Mouse (Mus musculus): ENCODE results near the gene Raf1.

The Raf1 gene

DNA sequence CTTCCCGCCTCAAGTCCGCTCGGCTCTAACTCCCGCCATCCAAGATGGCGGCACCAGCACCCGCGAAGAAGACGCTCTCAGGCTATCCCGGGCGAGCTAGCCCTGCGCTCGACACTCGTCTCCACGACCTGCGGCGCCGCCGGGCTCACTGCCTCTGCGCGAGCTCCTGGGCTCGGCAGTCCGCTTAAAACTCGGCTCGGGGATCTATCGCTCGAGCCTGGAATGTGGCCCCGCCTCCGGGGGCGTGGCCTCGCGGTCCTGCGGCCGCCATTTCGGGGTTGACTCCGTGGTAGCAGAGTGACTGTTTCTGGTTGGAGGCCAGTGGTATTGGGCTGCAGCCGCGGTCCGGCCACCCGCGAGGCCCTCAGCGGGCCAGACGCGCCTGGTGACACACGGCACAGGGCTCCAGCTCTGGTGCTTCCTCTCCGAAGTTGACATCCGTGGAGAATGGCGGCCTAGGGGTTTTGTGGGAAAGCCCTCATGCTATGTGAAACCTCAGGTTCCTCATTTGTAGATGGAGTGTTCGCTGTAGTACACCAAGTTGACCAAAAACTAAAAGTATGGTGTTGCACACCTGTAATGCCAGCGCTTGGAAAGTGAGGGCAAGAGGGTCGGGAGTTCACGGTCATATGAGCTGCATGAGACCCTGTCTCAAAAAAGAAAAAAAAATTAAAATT, at the start of gene Raf1:
Gene Raf1, minus strand, starts transcription at position 184 of the 677 bp plus-strand sequence.
- DNase-seq (ENCODE audit: inconsistent age in 2 of 2, low spot score in 1 of 2) = peak; percentile 99

DNA sequence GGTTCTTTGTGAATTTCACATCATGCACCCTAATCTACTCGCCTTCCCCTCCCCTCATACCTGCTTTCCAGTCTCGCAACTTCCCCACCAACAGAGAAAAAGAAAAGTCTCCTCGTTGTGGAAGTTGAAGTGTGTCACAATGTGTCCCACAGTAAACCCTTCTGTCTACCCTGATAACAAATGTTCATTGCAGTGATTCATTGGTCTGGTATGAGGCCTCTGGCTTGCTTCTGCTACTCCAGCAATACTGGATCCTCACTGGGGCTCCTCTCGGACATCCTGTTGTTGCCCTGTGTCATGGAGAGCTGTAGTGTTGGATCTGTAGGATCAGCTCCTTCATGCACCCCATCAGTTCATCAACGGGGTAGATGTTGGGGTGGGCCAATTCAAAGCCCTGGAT, 45.8 kb upstream of the Raf1 start:
- peak; percentile 36 to 80 for DNase-seq (ENCODE audit: inconsistent age in 2 of 2, low spot score in 1 of 2)

DNA sequence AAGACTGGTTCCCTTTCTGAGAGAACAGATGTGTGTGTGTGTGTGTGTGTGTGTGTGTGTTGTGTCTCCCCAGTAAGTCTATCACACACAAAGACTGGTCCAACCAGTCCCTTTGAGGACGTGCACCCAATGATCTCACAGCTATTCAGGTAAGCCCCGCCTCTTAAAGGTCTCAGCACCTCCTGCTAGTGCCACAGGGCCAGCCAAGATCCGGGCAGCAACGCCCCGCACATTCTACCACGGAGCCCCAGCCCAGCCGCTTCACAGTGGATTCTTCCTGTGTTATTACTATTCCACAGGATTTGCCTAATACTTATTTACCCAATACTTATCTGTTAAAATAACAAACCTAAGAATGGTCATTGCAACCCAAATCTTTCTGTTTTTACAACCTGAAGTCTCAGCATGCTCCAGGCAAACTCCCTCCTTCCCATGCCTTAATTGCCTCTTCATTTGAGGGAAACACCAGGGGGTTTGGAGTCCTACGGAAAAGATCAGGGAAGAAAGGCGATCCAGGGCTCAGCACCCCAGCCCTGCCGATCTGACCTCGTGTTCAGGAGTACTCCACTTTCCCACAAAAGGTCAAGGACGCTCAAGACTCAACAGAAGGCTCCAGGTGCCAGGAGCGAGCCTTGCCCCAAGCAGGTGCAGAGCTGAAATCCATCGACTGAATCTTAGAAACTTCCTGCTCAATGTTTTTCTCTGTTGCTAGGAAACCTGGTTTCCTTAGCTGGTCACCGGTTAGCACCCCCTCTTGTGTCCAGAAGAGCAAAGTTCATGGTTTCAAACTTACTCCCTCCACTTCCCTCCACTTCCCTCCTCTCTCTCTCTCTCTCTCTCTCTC, 41.5 kb upstream of the Raf1 start:
- DNase-seq (ENCODE audit: inconsistent age in 2 of 2, low spot score in 1 of 2) = peak; percentile 62 to 77

DNA sequence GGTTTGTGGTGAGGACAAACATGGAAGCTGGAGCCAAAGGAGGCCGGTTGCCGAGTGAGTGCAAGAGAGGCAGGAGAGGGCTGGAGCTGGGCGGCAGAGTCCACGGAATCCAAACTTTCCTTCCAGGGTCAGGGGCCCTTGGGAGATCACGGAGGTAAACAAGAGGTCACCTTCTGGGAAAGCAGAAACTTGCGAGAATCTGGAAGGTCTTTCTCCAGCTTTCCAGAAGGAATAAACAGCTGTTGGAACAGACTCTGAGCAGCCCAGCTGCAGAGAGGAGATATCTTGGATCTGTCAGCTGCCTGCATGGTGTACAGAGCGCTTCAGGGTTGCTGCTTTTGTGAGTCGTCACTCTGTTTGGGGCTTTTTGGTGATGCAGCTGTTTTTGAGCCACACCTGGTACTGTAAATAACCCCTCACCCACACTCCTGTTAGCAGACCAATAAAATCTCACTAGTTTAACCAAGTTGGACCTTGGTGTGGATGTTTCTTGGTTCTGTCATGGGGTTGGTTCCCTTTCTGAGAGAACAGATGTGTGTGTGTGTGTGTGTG, 40.7 kb upstream of the Raf1 start:
- peak in 1 of 2 experiments; percentile 43 for DNase-seq (ENCODE audit: inconsistent age in 2 of 2, low spot score in 1 of 2)

DNA sequence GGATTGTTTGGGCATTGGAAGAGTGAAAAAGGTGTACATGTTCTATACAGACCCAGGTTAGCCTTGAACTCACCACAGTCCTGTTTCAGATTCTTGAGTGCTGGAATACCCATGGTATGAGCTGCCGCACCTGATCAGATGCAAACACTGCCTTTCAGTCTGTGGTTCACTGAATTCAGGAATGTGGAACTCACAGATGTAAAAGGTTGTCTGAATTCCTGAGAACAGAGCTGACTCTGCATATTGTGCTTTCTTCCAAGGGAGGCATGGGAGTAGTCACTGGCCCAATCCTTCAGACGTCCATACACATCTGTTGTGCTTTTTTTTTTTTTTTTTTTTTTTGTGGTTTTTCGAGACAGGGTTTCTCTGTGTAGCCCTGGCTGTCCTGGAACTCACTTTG, 34.8 kb upstream of the Raf1 start:
- no peak for DNase-seq (ENCODE audit: inconsistent age in 2 of 2, low spot score in 1 of 2)

DNA sequence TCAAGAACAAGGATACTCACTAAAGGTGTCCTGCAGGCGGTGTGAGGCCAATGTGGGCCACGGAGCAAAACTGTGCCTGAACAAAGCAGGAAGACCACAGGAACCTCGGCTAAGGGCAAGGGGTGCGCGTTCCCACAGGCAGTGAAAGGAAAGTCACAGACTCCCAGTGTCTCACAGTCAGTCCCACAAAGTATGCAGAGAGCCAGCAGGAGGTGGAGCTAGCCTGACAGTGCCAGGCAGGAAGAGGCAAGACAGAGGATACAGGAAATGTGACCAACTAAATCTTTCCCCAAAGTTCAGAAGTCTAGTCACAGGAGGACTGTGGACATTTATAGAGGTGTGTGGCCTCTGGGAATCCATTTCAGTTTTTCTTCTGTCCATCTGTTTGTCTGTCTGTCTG, 26.5 kb upstream of the Raf1 start:
- DNase-seq (ENCODE audit: inconsistent age in 2 of 2, low spot score in 1 of 2) = no peak

DNA sequence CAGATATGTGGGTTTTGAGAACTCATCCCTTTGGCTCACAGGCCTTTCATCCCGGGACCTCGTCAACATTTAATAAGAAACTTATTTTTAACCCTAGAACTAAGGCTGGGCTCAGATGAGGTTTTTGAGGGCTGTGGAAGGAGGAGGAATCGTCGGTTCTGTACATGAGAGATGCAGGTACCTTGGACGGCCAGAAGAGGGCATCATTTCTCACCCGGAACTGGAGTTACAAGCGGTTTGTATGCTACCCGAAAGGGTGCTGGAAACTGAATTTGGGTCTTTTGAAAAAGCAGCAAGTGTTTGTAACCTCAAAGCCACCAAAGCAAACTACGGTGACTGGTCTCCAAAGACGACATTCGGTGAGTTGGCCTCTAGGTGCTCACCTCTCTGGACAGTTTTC, 24.9 kb upstream of the Raf1 start:
- DNase-seq (ENCODE audit: inconsistent age in 2 of 2, low spot score in 1 of 2) = no peak

DNA sequence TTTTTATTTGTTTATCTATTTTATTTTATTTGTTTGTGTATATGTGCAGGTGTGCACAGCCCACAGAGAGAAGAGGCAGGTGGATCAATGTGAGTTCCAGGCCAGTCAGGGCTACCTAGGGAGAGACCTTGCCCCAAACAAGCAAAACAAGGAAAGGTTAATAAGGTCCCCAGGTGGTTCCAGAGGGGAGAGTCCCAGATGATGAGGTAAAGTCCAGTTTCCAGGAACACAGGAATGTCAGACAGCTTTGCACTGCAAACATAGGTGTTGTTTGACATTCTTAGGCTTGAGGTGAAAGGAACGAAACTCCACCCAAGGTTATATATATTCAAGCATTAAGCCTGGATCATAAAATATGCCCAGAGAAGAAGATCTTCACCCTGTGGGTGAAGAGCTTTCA, 24.3 kb upstream of the Raf1 start:
- no peak for DNase-seq (ENCODE audit: inconsistent age in 2 of 2, low spot score in 1 of 2)

DNA sequence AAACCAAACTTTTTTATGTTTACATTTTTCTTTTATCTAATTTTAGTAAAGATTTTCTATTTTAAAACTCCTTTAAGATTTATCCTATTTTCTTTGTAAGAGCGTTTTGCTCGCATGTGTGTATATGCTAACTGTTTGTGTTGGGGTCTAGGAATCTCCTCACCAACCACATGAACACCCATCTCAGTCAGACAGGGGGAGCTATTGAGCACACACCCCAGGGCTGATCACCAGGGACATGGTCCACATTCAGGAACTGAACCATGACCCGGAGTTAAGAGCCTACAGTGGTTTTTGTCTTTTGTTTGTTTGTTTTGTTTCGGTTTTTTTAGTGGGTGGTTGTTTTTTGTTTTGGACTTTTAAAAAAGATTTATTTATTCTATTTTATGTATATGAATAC, 22.3 kb upstream of the Raf1 start:
- DNase-seq (ENCODE audit: inconsistent age in 2 of 2, low spot score in 1 of 2) = no peak

DNA sequence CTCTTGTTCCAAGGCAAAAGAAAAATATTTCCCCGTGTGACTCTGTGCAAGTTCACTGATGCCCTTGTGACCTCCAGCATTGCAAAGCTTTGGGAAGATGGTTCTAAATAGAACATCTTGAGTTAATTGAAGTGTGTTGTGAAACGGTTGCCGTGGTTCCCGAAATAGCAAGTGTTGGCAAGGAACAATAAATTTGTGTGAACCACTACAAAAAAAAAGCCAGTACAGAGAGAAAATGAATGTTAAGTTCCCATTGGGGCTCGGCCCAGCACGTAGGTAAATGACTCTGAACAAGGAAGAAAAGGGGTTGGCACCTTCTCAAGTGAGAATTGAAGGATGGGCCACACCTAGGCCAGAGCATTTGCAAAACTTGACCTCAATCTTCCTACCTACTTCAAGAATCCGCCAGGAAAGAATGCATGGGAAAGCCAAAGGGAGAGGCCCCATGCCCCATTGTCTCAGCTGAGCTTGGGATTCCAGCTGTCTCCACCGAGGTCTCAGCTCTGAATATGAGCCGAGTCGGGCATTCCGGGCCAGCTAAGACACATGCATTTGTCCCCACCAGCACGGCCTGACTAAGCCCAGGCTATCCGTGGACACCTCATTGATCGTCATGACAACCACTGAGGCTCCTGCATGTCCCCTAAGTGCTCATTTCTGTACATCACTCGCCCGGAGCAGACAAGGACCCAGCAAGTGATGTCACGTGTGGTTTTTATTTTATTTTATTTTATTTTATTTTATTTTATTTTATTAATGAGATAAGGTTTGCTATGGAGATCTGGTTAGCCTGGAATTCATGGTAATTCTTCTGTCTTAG, 21.5 kb upstream of the Raf1 start:
- peak; percentile 44 to 71 for DNase-seq (ENCODE audit: inconsistent age in 2 of 2, low spot score in 1 of 2)

DNA sequence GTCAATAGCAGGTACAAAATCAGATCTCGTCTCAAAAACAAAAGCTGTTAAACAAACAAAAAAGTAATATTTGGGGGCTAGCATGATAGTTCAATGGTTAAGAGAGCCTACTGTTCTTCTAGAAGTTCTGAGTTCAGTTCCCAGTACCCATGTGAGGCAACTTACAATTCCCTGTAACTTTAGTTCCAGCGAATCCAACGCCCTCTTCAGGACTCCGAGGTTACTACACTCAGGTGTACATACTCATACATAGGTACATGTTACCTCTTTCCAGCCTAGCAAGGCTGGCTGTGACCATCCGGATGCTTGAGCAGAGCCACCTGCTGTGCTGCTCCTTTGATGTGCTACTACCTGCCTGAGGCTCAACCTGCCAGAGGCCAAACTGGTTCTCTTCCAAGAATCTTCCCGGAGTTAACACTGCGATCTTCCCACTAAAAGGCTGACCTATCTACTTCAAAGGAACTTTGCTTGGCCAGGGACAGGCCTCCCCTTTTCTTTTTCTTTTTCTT, 20.3 kb upstream of the Raf1 start:
- no peak for DNase-seq (ENCODE audit: inconsistent age in 2 of 2, low spot score in 1 of 2)

DNA sequence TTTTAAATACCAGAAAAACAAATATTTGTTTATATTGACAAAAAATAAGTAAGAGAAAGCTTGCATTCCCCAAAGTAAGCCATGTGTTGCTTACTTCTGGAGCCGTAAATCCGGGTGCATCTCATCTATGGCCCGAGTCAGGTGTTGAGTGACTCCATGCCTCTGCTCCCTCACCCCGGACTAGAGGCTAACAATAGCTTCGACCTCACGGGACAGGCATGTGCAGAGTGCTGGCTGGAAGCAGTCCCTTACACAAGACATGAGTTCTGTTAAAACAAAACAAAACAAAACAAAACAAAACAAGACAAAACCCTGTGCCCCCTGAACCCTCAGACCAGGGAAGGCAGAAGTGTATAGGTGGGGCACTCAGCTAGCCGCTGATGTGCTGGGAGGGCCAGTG, 18.7 kb upstream of the Raf1 start:
- no peak for DNase-seq (ENCODE audit: inconsistent age in 2 of 2, low spot score in 1 of 2)

DNA sequence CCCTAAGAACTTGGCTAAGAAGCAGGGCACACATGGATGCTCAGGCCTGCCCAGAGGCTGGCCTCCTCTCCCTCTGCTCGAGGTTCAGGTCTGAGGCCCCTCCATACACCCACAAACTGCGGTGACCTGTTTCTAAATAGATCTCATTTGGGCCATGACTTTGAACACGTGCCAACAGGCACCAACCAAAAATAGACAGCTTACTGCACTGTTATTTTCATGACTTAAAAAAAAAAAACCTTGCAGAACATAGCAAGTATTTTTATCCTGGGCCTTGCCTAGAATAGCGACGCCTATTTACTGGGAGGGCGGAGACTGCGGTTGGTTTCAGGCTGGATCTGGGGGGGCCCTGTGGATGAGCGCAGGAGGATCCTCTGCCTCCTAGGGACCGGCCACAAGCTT, 18.0 kb upstream of the Raf1 start:
- peak; percentile 34 to 68 for DNase-seq (ENCODE audit: inconsistent age in 2 of 2, low spot score in 1 of 2)

DNA sequence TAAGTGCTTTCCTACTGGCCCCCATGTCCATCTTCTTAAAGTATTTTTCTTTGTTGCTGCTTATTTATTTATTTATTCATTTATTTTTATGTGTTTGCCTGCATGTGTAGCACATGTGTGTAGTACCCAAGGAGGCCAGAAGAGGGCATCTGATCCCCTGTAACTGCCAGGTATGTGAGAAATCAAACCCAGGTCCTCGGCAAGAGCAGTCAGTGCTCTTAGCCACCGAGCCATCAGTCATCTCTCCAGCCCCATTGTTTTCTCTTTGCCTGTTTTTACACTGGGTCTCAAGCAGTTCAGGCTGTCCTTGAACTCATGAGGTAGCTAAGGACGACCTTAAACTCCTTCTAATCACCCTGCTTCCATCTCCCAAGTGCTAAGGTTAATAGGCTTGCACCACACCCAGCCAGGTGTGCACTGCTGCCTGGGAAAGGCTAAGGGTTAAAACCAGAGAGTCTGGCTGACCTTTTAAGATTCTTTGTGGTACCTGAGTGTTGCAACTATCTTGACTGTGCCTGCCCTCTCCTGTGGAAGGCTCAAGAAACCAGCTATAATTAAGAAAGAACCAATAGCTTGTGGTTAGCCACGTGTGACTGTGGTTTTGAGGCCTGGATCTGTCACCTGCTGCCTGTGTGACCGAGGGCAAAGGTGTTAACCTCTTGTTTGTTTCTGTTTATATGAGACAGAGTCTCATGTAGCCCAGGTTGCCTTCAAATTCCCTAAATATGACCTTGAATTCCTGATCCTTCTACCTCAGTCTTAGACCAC, 16.7 kb upstream of the Raf1 start:
- DNase-seq (ENCODE audit: inconsistent age in 2 of 2, low spot score in 1 of 2) = peak in 1 of 2 experiments; percentile 40

DNA sequence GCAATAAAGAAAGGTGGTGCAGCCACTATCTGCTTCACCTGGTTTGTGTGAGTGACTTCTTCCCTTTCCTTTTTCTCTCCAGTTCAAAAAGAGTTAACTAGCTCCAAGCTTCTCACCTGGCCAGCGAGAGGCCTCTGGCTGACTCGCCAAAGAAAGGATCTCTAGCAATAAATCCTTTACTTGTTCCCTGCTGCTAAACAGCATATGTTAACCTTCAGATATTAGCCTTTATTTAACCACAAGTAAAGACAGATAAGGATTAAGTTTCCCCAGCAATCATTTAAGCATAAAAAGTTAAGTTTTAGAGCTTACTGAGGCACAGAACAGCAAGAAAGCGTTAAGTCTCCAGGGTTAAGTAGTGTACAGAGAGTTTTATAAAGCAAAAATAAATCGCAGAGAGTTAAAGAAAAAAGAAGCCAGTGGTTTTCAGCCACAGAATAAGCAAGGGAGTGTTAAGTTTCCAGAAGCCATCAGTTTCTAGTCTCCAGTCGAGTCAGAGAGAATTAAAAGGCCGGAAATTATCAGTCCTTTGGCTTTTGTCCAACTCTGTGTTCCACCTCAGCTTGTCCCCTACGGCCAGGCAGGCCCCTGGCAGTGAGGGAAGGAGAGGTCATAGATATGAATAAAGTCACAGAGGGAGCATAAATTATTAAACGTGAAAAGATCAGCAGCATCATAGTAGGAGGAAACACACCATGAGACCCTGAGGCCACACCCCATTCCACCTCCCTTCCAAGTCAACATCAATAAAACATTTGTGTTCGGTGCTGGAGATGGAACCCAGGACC, 15.9 kb upstream of the Raf1 start:
- DNase-seq (ENCODE audit: inconsistent age in 2 of 2, low spot score in 1 of 2) = no peak

DNA sequence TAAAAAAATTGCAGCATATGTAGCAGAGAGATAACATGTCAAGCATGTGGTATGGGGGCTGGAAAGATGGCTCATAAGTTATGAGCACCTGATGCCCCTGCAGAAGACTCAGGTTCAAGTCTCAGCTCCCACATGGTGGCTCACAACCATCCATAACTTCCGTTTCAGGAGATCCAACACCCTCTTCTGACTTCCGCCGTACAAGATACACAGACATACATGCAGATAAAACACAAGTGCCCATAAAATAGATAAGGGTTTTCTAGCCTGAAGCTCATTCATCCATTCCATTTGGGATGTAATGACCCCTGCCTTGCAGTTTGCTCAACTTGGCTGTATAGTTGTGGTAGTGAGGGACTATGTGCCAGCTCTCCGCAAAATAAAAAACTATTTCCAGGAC, 13.7 kb upstream of the Raf1 start:
- DNase-seq (ENCODE audit: inconsistent age in 2 of 2, low spot score in 1 of 2) = no peak

DNA sequence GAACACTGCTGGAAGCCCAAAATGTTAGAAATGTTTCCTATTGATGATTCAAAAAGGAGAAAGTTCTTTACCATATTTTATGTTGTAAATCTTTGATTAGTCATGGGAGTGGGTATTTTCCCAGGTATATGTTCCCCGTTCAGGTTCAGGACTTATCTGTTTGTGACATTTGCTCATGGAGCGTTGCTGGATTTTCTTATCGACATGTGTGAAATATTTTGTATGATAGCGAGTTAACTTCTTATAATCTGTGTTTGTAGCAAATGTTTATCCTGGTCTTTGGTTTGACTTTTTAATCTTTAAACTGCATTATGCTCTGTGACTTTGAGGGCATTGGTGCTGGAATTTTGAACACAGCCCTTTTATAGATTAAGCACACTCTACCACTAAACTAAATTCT, 12.2 kb upstream of the Raf1 start:
- no peak for DNase-seq (ENCODE audit: inconsistent age in 2 of 2, low spot score in 1 of 2)

DNA sequence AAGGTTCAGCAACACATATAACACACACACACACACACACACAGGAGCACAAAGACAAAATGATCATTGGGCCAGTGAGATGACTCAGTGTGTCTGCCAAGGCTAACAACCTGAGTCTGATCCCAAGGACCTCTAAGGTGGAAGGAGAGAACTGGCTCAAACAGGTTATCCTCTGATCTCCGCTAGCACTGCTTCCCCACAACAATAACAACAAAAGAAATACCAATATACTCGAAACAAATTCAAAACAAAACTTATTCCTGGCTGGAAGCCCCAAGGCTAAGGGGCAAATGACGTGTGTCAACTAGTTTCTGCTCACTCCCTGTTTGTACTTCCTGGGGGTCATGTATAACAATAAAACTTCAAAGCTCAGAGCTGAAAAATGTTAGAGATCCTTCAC, 11.3 kb upstream of the Raf1 start:
- peak in 1 of 2 experiments; percentile 63 for DNase-seq (ENCODE audit: inconsistent age in 2 of 2, low spot score in 1 of 2)

DNA sequence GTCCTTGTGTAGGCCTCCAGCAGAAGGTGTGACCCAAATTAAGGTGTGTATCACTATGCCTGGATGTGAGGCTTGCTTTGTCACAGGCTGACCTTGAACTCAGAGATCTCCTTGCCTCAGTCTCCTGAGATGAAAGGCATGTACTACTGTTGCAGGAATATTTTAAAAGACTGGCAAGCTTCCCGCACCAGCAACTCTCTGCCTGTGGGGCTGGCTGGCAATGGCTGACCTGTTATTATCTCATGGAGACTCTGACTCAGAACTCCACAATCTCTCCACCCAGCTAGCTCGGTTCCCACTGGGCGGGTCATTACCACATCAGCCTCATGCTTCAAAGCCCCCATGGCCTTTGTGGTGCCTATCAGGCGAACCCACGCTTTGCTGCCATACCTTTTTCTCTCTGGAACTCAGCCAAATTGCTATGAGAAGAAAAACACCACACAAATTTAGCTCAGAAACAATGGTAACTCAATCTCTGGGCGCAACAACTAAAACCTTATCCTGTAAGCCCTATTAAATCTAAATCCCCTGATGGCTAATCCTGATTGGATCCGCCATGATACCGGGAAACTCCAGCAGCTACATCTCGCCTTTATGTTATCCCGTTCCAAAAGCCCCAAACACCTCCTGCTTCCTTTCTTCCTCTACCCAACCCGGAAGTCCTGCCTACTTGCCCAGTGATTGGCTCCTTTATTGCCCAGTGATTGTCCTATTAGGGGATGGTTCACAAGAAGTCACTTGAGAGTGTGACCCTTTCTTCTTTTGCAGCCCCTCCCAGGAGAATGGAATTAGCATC, 8.6 kb upstream of the Raf1 start:
- peak in 1 of 2 experiments; percentile 55 for DNase-seq (ENCODE audit: inconsistent age in 2 of 2, low spot score in 1 of 2)
